Mouse (Mus musculus) common myeloid progenitor, adult 5-6 weeks (primary cell): ENCODE results near the gene Zbtb34. TPM values are rescaled to one million over a fixed set of nuclear protein-coding genes. Genes with fewer than 3 reads are reported as not detected.
A peak's percentile ranks its signal among the peaks of the same experiment; 100 is the strongest.

Experiments used
- ATAC-seq: replicated peaks from 2 replicates; pipeline ENCODE4 v1.8.0; 2016; ENCODE audit warnings: low read depth, mild to moderate bottlenecking, moderate TSS enrichment, inconsistent platforms; ENCODE audit not compliant: poor library complexity, severe bottlenecking
- total RNA-seq: library from RNA; stranded (forward); fragments of 200-1000, 187-1606 nt; gene quantifications from 2 replicates; pipeline ENCODE4 v1.2.3, GENCODE M21; 2017

The Zbtb34 gene
- total RNA-seq, 1 experiment from 2014 or later = 11.8 TPM

DNA sequence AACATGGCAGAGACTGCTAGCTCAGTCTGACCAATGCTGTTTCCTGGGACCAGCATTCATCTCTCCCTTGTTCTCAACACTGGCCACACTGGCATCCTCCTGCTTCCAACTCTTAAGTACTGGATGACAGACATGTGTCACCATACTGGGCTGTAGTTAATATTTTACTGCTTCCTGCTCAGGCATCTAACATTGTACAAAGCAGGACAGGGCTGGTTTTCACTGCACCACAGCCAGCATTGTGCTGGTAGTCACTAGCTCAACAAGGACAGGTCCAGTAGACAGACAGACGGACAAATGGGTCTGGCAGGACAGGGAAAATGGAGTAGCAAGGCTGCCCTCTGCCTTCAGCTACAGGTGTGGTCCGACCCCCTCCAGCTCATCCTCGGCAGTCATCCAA is 70.6 kb downstream of the Zbtb34 start:
- ATAC-seq = no peak

DNA sequence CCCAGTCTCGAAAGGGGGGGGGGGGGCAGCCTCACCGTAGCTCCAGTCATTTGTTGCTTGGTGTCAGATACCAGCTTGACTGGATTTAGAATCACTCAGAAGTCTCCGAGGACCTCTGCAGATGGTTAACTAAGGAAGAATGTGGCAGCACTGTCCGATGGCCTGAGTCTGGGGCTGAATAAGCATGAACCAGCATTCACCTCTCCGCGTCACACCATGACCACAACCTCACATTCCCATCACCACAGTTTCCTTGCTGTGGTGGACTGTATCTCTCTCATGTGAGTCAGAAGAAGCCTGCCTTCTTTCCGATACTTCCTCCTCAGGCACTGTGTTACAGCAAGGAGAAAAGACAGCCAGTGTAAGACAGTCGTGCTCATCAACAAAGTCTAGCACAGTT is 71.9 kb downstream of the Zbtb34 start:
- ATAC-seq = peak; percentile 99

DNA sequence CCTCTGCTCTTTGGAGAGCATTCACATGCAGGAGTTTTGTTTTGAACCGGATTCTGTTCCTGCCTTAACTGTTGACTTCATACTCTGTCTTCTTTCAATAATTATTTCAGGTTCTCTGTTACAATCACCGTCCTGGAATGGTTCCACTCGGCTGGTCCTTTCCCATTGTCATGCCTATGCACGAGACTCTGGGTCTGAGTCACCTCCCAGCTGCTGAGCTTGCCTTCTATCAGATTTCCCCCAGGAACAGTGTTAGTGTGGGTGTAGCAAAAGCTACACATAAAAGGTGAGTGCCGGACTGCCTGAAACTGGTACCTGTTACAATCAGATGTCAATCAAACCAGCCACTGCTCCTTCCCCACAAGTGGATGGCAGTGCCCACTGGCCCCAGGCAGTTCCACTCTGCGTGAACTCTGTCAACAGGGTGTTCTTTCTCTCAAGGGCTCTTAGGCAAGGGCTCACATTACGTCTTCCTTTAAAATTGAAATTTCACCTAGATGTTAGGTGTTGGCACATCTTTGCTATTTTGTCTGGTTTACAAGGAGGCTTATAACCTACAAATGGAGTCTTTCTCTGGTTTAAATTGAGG is 73.8 kb downstream of the Zbtb34 start:
- no peak for ATAC-seq

Other genes starting within 250 kb of the Zbtb34 start
- 2.2 and 3.2 TPM in 2 replicates for gene Angptl2, start 215.3 kb downstream of the Zbtb34 start, total RNA-seq
- 2.0 and 2.3 TPM in 2 replicates for gene Ralgps1, start 59.8 kb downstream of the Zbtb34 start, total RNA-seq
- gene Zbtb43, start 37.2 kb upstream of the Zbtb34 start, total RNA-seq = 9.0 and 18.2 TPM in 2 replicates
- not detected in 2 replicates for gene Lmx1b, start 209.2 kb upstream of the Zbtb34 start, total RNA-seq